Mouse (Mus musculus) neural tube, embryonic 11.5 days (tissue): ENCODE data around the gene Hdac11. TPM values are rescaled to one million over a fixed set of nuclear protein-coding genes. Genes with fewer than 3 reads are reported as not detected.
A peak's percentile ranks its signal among the peaks of the same experiment; 100 is the strongest.
"Not testable (repeated sequence)": the region's sequence is repeated elsewhere in the genome, so short reads cannot be mapped to it uniquely, and the experiment has no call there.

Experiments
- ATAC-seq: fragments of 200-750 bp; cut with Nextera tagmentation; 2 replicates; pipeline ENCODE4 v1.8.0; 2017; ENCODE audit warnings: moderate number of reproducible peaks, mild to moderate bottlenecking, moderate TSS enrichment, moderate library complexity; ENCODE audit not compliant: insufficient read depth, low FRiP score, low TSS enrichment
- DNase-seq: peaks from one replicate; pipeline ENCODE4 v3.0.0-alpha.2; 2015; ENCODE audit warnings: low spot score
- H3K27ac ChIP-seq: fragments of 300-500 bp; sonication (generic); 2 replicates; pipeline ENCODE4 v1.5.1; 2014; ENCODE audit warnings: low read depth, mild to moderate bottlenecking, low read length
- H3K27me3 ChIP-seq: fragments of 300-500 bp; sonication (generic); 2 replicates; pipeline ENCODE4 v1.6.1; 2014; ENCODE audit warnings: mild to moderate bottlenecking, low read length, mixed read lengths; ENCODE audit not compliant: control insufficient read depth, insufficient read depth
- H3K36me3 ChIP-seq: fragments of 300-500 bp; sonication (generic); 2 replicates; pipeline ENCODE4 v1.6.1; 2014; ENCODE audit warnings: mild to moderate bottlenecking, low read length, moderate library complexity, mixed read lengths; ENCODE audit not compliant: control insufficient read depth, insufficient read depth
- H3K4me1 ChIP-seq: fragments of 300-500 bp; sonication (generic); 2 replicates; pipeline ENCODE4 v1.6.1; 2014; ENCODE audit warnings: low read length, mixed read lengths; ENCODE audit not compliant: control insufficient read depth, insufficient read depth
- H3K4me2 ChIP-seq: fragments of 300-500 bp; sonication (generic); 2 replicates; pipeline ENCODE4 v1.6.1; 2014; ENCODE audit warnings: low read depth, mild to moderate bottlenecking, moderate library complexity
- H3K4me3 ChIP-seq: fragments of 300-500 bp; sonication (generic); 2 replicates; pipeline ENCODE4 v1.5.1; 2014; ENCODE audit warnings: low read depth, low read length
- H3K9ac ChIP-seq: fragments of 300-500 bp; sonication (generic); 2 replicates; pipeline ENCODE4 v1.6.1; 2014; ENCODE audit warnings: mild to moderate bottlenecking, low read length
- H3K9me3 ChIP-seq: fragments of 300-500 bp; sonication (generic); 2 replicates; pipeline ENCODE4 v1.6.1; 2016; ENCODE audit warnings: low read length; ENCODE audit not compliant: control insufficient read depth
- WGBS: fragments of 180-500 bp; shearing (Covaris S2); extraction: QIAGEN DNeasy Blood & Tissue Kit; methylation state at CpG from one replicate; pipeline ENCODE4 v1.1.7; 2014; 5-methylcytosine and 5-hydroxymethylcytosine counted together
- polyA plus RNA-seq: library from polyadenylated mRNA; unstranded; fragments of >200 nt; fragmentation: Nextera tagmentation; extraction: Ambion mirVana; gene quantifications from 2 replicates; pipeline ENCODE4 v1.2.1, GENCODE M21; 2014

Hdac11 gene
- polyA plus RNA-seq, 1 experiment from 2014 or later, result 15.0 TPM

- peaks cover 16% of the 10 kb centered on the region for H3K4me1 ChIP-seq
- no peak overlapping the region for H3K9ac ChIP-seq
- H3K4me2 ChIP-seq, result peak overlapping the region; percentile 21; the same call in 1 of the 2 replicates
- H3K36me3 ChIP-seq, result no peaks in the 10 kb centered on the region
- H3K9me3 ChIP-seq, result no peaks in the 10 kb centered on the region
- H3K27me3 ChIP-seq, result no peaks in the 10 kb centered on the region
- no peak for ATAC-seq
- no peak overlapping the region; the same call in 1 of the 2 replicates for H3K27ac ChIP-seq
- 7% methylated on average over 1 of the region's 1 CpGs for WGBS
- H3K4me3 ChIP-seq, result no peak overlapping the region
- no peak for DNase-seq
Observed at GRCm38 (mm10) chr6:91115158-91115557, 41.3 kb upstream of the Hdac11 start.

- H3K27me3 ChIP-seq, result no peaks in the 10 kb centered on the region
- no peaks in the 10 kb centered on the region for H3K36me3 ChIP-seq
- DNase-seq (no peak), ATAC-seq (no peak)
- no peak overlapping the region; the same call in 1 of the 2 replicates for H3K27ac ChIP-seq
- peak overlapping the region; percentile 75 for H3K4me3 ChIP-seq
- WGBS, result 13% methylated on average over 4 of the region's 4 CpGs
- no peaks in the 10 kb centered on the region for H3K9me3 ChIP-seq
- H3K4me1 ChIP-seq, result peaks cover 16% of the 10 kb centered on the region
- H3K9ac ChIP-seq, result peak overlapping the region; percentile 82
- H3K4me2 ChIP-seq, result peak overlapping the region; percentile 97
Observed at GRCm38 (mm10) chr6:91115863-91116243, 40.6 kb upstream of the Hdac11 start.

GRCm38 (mm10) chr6:91116244-91117145 lies 40.0 kb upstream of the Hdac11 start, which contains the start of gene Nup210:
Gene Nup210 (minus strand): TSS chr6:91116829.
- ATAC-seq, result peak; percentile 97
- under 1% methylated on average over 90 of the region's 93 CpGs for WGBS
- Histone ChIP-seq H3K9me3 (no peaks in the 10 kb centered on the region), H3K4me3 (peak within 1 kb of the TSS; percentile 75), H3K27ac (peak within 1 kb of the TSS; percentile 67), H3K4me1 (peaks cover 16% of the 10 kb centered on the region), H3K9ac (peak within 1 kb of the TSS; percentile 82), H3K4me2 (peak within 1 kb of the TSS; percentile 97), H3K36me3 (no peaks in the 10 kb centered on the region), H3K27me3 (no peaks in the 10 kb centered on the region)
- peak; percentile 94 for DNase-seq

GRCm38 (mm10) chr6:91117149-91117548 lies 39.3 kb upstream of the Hdac11 start:
- no peak for DNase-seq
- H3K9ac ChIP-seq, result peak overlapping the region; percentile 82; the same call in 1 of the 2 replicates
- H3K27me3 ChIP-seq, result no peaks in the 10 kb centered on the region
- H3K4me1 ChIP-seq, result peaks cover 16% of the 10 kb centered on the region
- ATAC-seq, result peak; percentile 14; the same call in 1 of the 2 replicates
- H3K36me3 ChIP-seq, result no peaks in the 10 kb centered on the region
- peak overlapping the region; percentile 75 for H3K4me3 ChIP-seq
- no peaks in the 10 kb centered on the region for H3K9me3 ChIP-seq
- whole genome bisulfite sequencing, result 2% methylated on average over 9 of the region's 9 CpGs
- peak overlapping the region; percentile 97 for H3K4me2 ChIP-seq
- no peak overlapping the region for H3K27ac ChIP-seq

- H3K4me2 ChIP-seq, result no peak overlapping the region
- ATAC-seq (no peak), DNase-seq (no peak)
- peaks cover 16% of the 10 kb centered on the region for H3K4me1 ChIP-seq
- no peak overlapping the region for H3K4me3 ChIP-seq
- H3K36me3 ChIP-seq, result no peaks in the 10 kb centered on the region
- no peak overlapping the region for H3K27ac ChIP-seq
- no peaks in the 10 kb centered on the region for H3K9me3 ChIP-seq
- H3K27me3 ChIP-seq, result no peaks in the 10 kb centered on the region
- H3K9ac ChIP-seq, result no peak overlapping the region
Observed at GRCm38 (mm10) chr6:91118526-91118925, 37.9 kb upstream of the Hdac11 start.

GRCm38 (mm10) chr6:91120206-91120605 lies 36.3 kb upstream of the Hdac11 start:
- Histone ChIP-seq H3K4me2 (no peak overlapping the region), H3K9me3 (no peaks in the 10 kb centered on the region), H3K27me3 (no peaks in the 10 kb centered on the region), H3K36me3 (no peaks in the 10 kb centered on the region), H3K9ac (no peak overlapping the region), H3K27ac (no peak overlapping the region), H3K4me3 (no peak overlapping the region), H3K4me1 (peaks cover 10% of the 10 kb centered on the region)
- WGBS, result 86% methylated on average over 2 of the region's 2 CpGs
- ATAC-seq (no peak), DNase-seq (no peak)

GRCm38 (mm10) chr6:91121089-91121488 lies 35.4 kb upstream of the Hdac11 start:
- not testable (repeated sequence) for ATAC-seq, H3K27ac ChIP-seq, DNase-seq, H3K4me2 ChIP-seq, H3K9ac ChIP-seq, H3K4me1 ChIP-seq, H3K9me3 ChIP-seq, H3K27me3 ChIP-seq, H3K36me3 ChIP-seq, H3K4me3 ChIP-seq
- WGBS, result 90% methylated on average over 7 of the region's 7 CpGs

- DNase-seq, result no peak
- no peaks in the 10 kb centered on the region for H3K27me3 ChIP-seq
- WGBS, result 91% methylated on average over 3 of the region's 3 CpGs
- H3K4me3 ChIP-seq, result no peak overlapping the region
- H3K27ac ChIP-seq, result no peak overlapping the region
- H3K9me3 ChIP-seq, result no peaks in the 10 kb centered on the region
- no peak overlapping the region for H3K9ac ChIP-seq
- no peaks in the 10 kb centered on the region for H3K4me1 ChIP-seq
- no peaks in the 10 kb centered on the region for H3K36me3 ChIP-seq
- ATAC-seq, result no peak
- H3K4me2 ChIP-seq, result no peak overlapping the region
Observed at GRCm38 (mm10) chr6:91123453-91123852, 33.0 kb upstream of the Hdac11 start.
